Mouse (Mus musculus) testis, adult 2 months (tissue): Measurements from ENCODE around the gene Zfyve26. TPM values are rescaled to one million over a fixed set of nuclear protein-coding genes. Genes with fewer than 3 reads are reported as not detected.

ENCODE experiments used
- H3K27ac ChIP-seq: fragments of 200-500 bp; 2 replicates; pipeline ENCODE4 v1.5.1; 2012; ENCODE audit warnings: low read depth, low read length; ENCODE audit not compliant: control insufficient read depth, insufficient read depth
- H3K27me3 ChIP-seq: fragments of 200-500 bp; 2 replicates; pipeline ENCODE4 v1.6.1; 2012; ENCODE audit warnings: mild to moderate bottlenecking, low read length, moderate library complexity; ENCODE audit not compliant: control insufficient read depth, insufficient read depth
- H3K36me3 ChIP-seq: fragments of 200-500 bp; 2 replicates; pipeline ENCODE4 v1.6.1; 2012; ENCODE audit warnings: mild to moderate bottlenecking, low read length; ENCODE audit not compliant: control insufficient read depth, insufficient read depth
- H3K4me1 ChIP-seq: fragments of 200-500 bp; 2 replicates; pipeline ENCODE4 v1.6.1; 2012; ENCODE audit warnings: low read length; ENCODE audit not compliant: control insufficient read depth, insufficient read depth
- H3K4me3 ChIP-seq: fragments of 200-500 bp; 2 replicates; pipeline ENCODE4 v1.5.1; 2012; ENCODE audit warnings: low read depth, mild to moderate bottlenecking, low read length, moderate library complexity, mixed read lengths; ENCODE audit not compliant: control insufficient read depth
- CTCF ChIP-seq: fragments of 200-500 bp; IDR thresholded peaks from 2 replicates; pipeline ENCODE4 v1.5.1; 2012; ENCODE audit warnings: low read depth, mild to moderate bottlenecking, inconsistent platforms, low read length, moderate library complexity; ENCODE audit not compliant: control insufficient read depth, insufficient read depth, insufficient replicate concordance
- POLR2A ChIP-seq: fragments of 200-500 bp; IDR thresholded peaks from 2 replicates; pipeline ENCODE4 v1.6.1; 2012; ENCODE audit warnings: low read depth, mild to moderate bottlenecking, inconsistent platforms, low read length, moderate library complexity; ENCODE audit not compliant: control insufficient read depth
- polyA plus RNA-seq: library from polyadenylated mRNA; depleted of rRNA; stranded (reverse); fragments of >200 nt; gene quantifications from 2 replicates; pipeline ENCODE4 v1.2.3, GENCODE M21; 2012

Gene Zfyve26
- polyA plus RNA-seq, 1 experiment = 10.6 TPM

- H3K4me3 ChIP-seq = no peak overlapping the region
These were observed 84.7 kb downstream of the Zfyve26 start for GRCm38 (mm10) chr12:79211447-79211846.

GRCm38 (mm10) chr12:79208703-79209464, 87.2 kb downstream of the Zfyve26 start, which contains the start of gene Rdh12:
Gene Rdh12 (plus strand): TSS chr12:79208914.
- Histone ChIP-seq H3K36me3 (no peaks in the 10 kb centered on the region), H3K4me3 (peak within 1 kb of the TSS; percentile 56; the same call in 1 of the 2 replicates), H3K4me1 (no peaks in the 10 kb centered on the region), H3K27me3 (no peaks in the 10 kb centered on the region), H3K27ac (no peak within 1 kb of the TSS)
- TF ChIP-seq POLR2A = no peak
- TF ChIP-seq CTCF = no peak

More at GRCm38 (mm10) chr12:79211447-79211846, 84.7 kb downstream of the Zfyve26 start:
- no peak for TF ChIP-seq CTCF
- no peak for TF ChIP-seq POLR2A
- Histone ChIP-seq H3K27ac (no peak overlapping the region), H3K4me1 (no peaks in the 10 kb centered on the region), H3K27me3 (no peaks in the 10 kb centered on the region), H3K36me3 (no peaks in the 10 kb centered on the region)

- no peaks in the 10 kb centered on the region for H3K27me3 ChIP-seq
- no peaks in the 10 kb centered on the region for H3K36me3 ChIP-seq
- no peak overlapping the region for H3K27ac ChIP-seq
- no peak overlapping the region for H3K4me3 ChIP-seq
- no peak for TF ChIP-seq POLR2A
- no peak for TF ChIP-seq CTCF
- no peaks in the 10 kb centered on the region for H3K4me1 ChIP-seq
These were observed 94.2 kb downstream of the Zfyve26 start for GRCm38 (mm10) chr12:79201882-79202281.

GRCm38 (mm10) chr12:79197105-79197504, 99.0 kb downstream of the Zfyve26 start:
- H3K4me3 ChIP-seq = no peak overlapping the region
- no peak overlapping the region for H3K27ac ChIP-seq
- TF ChIP-seq CTCF (no peak), POLR2A (no peak)
- H3K27me3 ChIP-seq = no peaks in the 10 kb centered on the region
- no peaks in the 10 kb centered on the region for H3K4me1 ChIP-seq
- no peaks in the 10 kb centered on the region for H3K36me3 ChIP-seq

GRCm38 (mm10) chr12:79193441-79193840, 102.7 kb downstream of the Zfyve26 start:
- Histone ChIP-seq H3K4me3 (no peak overlapping the region), H3K27ac (no peak overlapping the region), H3K36me3 (peaks cover 2% of the 10 kb centered on the region; the same call in 1 of the 2 replicates), H3K27me3 (no peaks in the 10 kb centered on the region), H3K4me1 (peaks cover 2% of the 10 kb centered on the region; the same call in 1 of the 2 replicates)
- TF ChIP-seq POLR2A (no peak), CTCF (peak; percentile 24; the same call in 1 of the 2 replicates)

- no peaks in the 10 kb centered on the region for H3K27me3 ChIP-seq
- no peak for TF ChIP-seq CTCF
- TF ChIP-seq POLR2A = no peak
- peaks cover 5% of the 10 kb centered on the region for H3K36me3 ChIP-seq
- peak within 1 kb of the TSS; percentile 98 for H3K4me3 ChIP-seq
- H3K27ac ChIP-seq = peak within 1 kb of the TSS; percentile 91
- H3K4me1 ChIP-seq = peaks cover 2% of the 10 kb centered on the region; the same call in 1 of the 2 replicates
These were observed 103.9 kb downstream of the Zfyve26 start, which contains the start of gene Rdh11 for GRCm38 (mm10) chr12:79192193-79192592. Gene Rdh11 (minus strand): TSS chr12:79192293.

GRCm38 (mm10) chr12:79191701-79192100, 104.4 kb downstream of the Zfyve26 start:
- Histone ChIP-seq H3K4me1 (peaks cover 2% of the 10 kb centered on the region; the same call in 1 of the 2 replicates), H3K27me3 (no peaks in the 10 kb centered on the region), H3K36me3 (peaks cover 5% of the 10 kb centered on the region), H3K4me3 (peak overlapping the region; percentile 98), H3K27ac (peak overlapping the region; percentile 91)
- peak; percentile 16; the same call in 1 of the 2 replicates for TF ChIP-seq CTCF
- TF ChIP-seq POLR2A = peak; percentile 40; the same call in 1 of the 2 replicates
